Mouse (Mus musculus): Measurements from ENCODE around the gene Hoxd1. TPM values are rescaled to one million over a fixed set of nuclear protein-coding genes. Genes with fewer than 3 reads are reported as not detected.

Gene Hoxd1
- not detected in 2 replicates for polyA plus RNA-seq (2012; ENCODE audit: low replicate concordance)

GRCm38 (mm10) chr2:74762522-74763244 lies at the start of gene Hoxd1:
Gene Hoxd1, plus strand, starts transcription at chr2:74762980.

GRCm38 (mm10) chr2:74726551-74726950 lies 36.2 kb upstream of the Hoxd1 start, which contains the start of gene Gm28230:
Gene Gm28230, plus strand, starts transcription at chr2:74726728.

Other genes starting within 250 kb of the Hoxd1 start
- gene Lnpk, start 183.5 kb upstream of the Hoxd1 start, polyA plus RNA-seq (2012; ENCODE audit: low replicate concordance) = 5.0 and 12.5 TPM in 2 replicates
- not detected in 2 replicates for gene Evx2, start 103.4 kb upstream of the Hoxd1 start, polyA plus RNA-seq (2012; ENCODE audit: low replicate concordance)
- not detected in 2 replicates for gene Hoxd13, start 94.7 kb upstream of the Hoxd1 start, polyA plus RNA-seq (2012; ENCODE audit: low replicate concordance)
- not detected in 2 replicates for gene Hoxd12, start 88.0 kb upstream of the Hoxd1 start, polyA plus RNA-seq (2012; ENCODE audit: low replicate concordance)
- not detected in 2 replicates for gene Hoxd11, start 83.4 kb upstream of the Hoxd1 start, polyA plus RNA-seq (2012; ENCODE audit: low replicate concordance)
- gene Hoxd10, start 71.1 kb upstream of the Hoxd1 start, polyA plus RNA-seq (2012; ENCODE audit: low replicate concordance) = not detected in 2 replicates
- gene Hoxd9, start 65.3 kb upstream of the Hoxd1 start, polyA plus RNA-seq (2012; ENCODE audit: low replicate concordance) = not detected in 2 replicates
- 0.04 TPM in 1 of 2 replicates, not detected in the other for gene Hoxd8, start 58.4 kb upstream of the Hoxd1 start, polyA plus RNA-seq (2012; ENCODE audit: low replicate concordance)
- not detected in 2 replicates for gene Hoxd3, start 51.1 kb upstream of the Hoxd1 start, polyA plus RNA-seq (2012; ENCODE audit: low replicate concordance)
- 0.47 TPM in 1 of 2 replicates, not detected in the other for gene Hoxd4, start 51.1 kb upstream of the Hoxd1 start, polyA plus RNA-seq (2012; ENCODE audit: low replicate concordance)
- gene Gm28230, start 36.3 kb upstream of the Hoxd1 start, polyA plus RNA-seq (2012; ENCODE audit: low replicate concordance) = 0.03 TPM in 1 of 2 replicates, not detected in the other
- gene Mtx2, start 62.8 kb downstream of the Hoxd1 start, polyA plus RNA-seq (2012; ENCODE audit: low replicate concordance) = 21.6 and 35.3 TPM in 2 replicates

Data from hematopoietic multipotent progenitor cell, adult 10-12 weeks (in vitro differentiated cells).